Mouse (Mus musculus) kidney, postnatal 0 days (tissue): ENCODE data around the gene Ostf1. TPM values are rescaled to one million over a fixed set of nuclear protein-coding genes. Genes with fewer than 3 reads are reported as not detected.
"Not testable (repeated sequence)": the region's sequence is repeated elsewhere in the genome, so short reads cannot be mapped to it uniquely, and the experiment has no call there.

Source experiments
- ATAC-seq: fragments of 200-750 bp; cut with Nextera tagmentation; replicated peaks from 2 replicates; pipeline ENCODE4 v1.8.0; 2017; ENCODE audit warnings: low read depth, moderate number of reproducible peaks, moderate TSS enrichment, moderate library complexity; ENCODE audit not compliant: low FRiP score
- DNase-seq: peaks from one replicate; pipeline ENCODE4 v3.0.0-alpha.2; 2016; ENCODE audit warnings: low spot score
- H3K27ac ChIP-seq: fragments of 300-500 bp; sonication (generic); 2 replicates; pipeline ENCODE4 v1.5.1; 2014; ENCODE audit warnings: mild to moderate bottlenecking
- H3K27me3 ChIP-seq: fragments of 300-500 bp; sonication (generic); 2 replicates; pipeline ENCODE4 v1.6.1; 2014; ENCODE audit warnings: low read length, mixed read lengths; ENCODE audit not compliant: insufficient read depth
- H3K36me3 ChIP-seq: fragments of 300-500 bp; sonication (generic); 2 replicates; pipeline ENCODE4 v1.6.1; 2014; ENCODE audit warnings: low read length, mixed read lengths; ENCODE audit not compliant: insufficient read depth
- H3K4me1 ChIP-seq: fragments of 300-500 bp; sonication (generic); replicated peaks from 2 replicates; pipeline ENCODE4 v1.6.1; 2014; ENCODE audit warnings: antibody characterized with exemption, low read length, mixed read lengths; ENCODE audit not compliant: insufficient read depth
- H3K4me2 ChIP-seq: fragments of 300-500 bp; sonication (generic); 2 replicates; pipeline ENCODE4 v1.6.1; 2014; ENCODE audit warnings: mild to moderate bottlenecking, low read length, moderate library complexity, mixed read lengths
- H3K4me3 ChIP-seq: fragments of 300-500 bp; sonication (generic); replicated peaks from 2 replicates; pipeline ENCODE4 v1.5.1; 2014; ENCODE audit warnings: low read depth, low read length
- H3K9ac ChIP-seq: fragments of 300-500 bp; sonication (generic); 2 replicates; pipeline ENCODE4 v1.6.1; 2014; ENCODE audit warnings: low read depth, low read length
- H3K9me3 ChIP-seq: fragments of 300-500 bp; sonication (generic); replicated peaks from 2 replicates; pipeline ENCODE4 v1.6.1; 2016; ENCODE audit warnings: low read length, inconsistent platforms, mixed read lengths
- CTCF ChIP-seq: IDR thresholded peaks from 2 replicates; pipeline ENCODE4 v1.5.1; 2016; ENCODE audit warnings: antibody characterized with exemption, low read depth, mild to moderate bottlenecking, moderate library complexity
- WGBS: fragments of 180-500 bp; shearing (Covaris S2); extraction: QIAGEN DNeasy Blood & Tissue Kit; methylation state at CpG from one replicate; pipeline ENCODE4 v1.1.7; 2014; 5-methylcytosine and 5-hydroxymethylcytosine counted together
- polyA plus RNA-seq: library from polyadenylated mRNA; unstranded; fragments of >200 nt; fragmentation: Nextera tagmentation; extraction: Ambion mirVana; gene quantifications from 2 replicates; pipeline ENCODE4 v1.2.1, GENCODE M21; 2015

Gene Ostf1
- polyA plus RNA-seq, 1 experiment from 2014 or later: 191 TPM

GRCm38 (mm10) chr19:18589276-18589675 lies 42.3 kb downstream of the Ostf1 start:
- H3K27me3 ChIP-seq: no peaks in the 10 kb centered on the region
- H3K27ac ChIP-seq: no peak overlapping the region
- no peak overlapping the region for H3K4me2 ChIP-seq
- H3K36me3 ChIP-seq: peaks cover 16% of the 10 kb centered on the region; the same call in 1 of the 2 replicates
- H3K9ac ChIP-seq: no peak overlapping the region
- TF ChIP-seq CTCF: no peak
- peaks cover 18% of the 10 kb centered on the region for H3K4me1 ChIP-seq
- no peak overlapping the region for H3K4me3 ChIP-seq
- 95% methylated on average over 8 of the region's 8 CpGs for WGBS
- H3K9me3 ChIP-seq: no peaks in the 10 kb centered on the region
- ATAC-seq (no peak), DNase-seq (no peak)

- H3K27me3 ChIP-seq, H3K27ac ChIP-seq, H3K9me3 ChIP-seq, ATAC-seq, H3K9ac ChIP-seq, H3K4me3 ChIP-seq, DNase-seq, H3K4me2 ChIP-seq: not testable (repeated sequence)
- peaks cover 18% of the 10 kb centered on the region; the same call in 1 of the 2 replicates for H3K36me3 ChIP-seq
- H3K4me1 ChIP-seq: peaks cover 16% of the 10 kb centered on the region
- over 99% methylated on average over 10 of the region's 10 CpGs for WGBS
Measured at GRCm38 (mm10) chr19:18588801-18589200, 42.8 kb downstream of the Ostf1 start.

- 90% methylated on average over 1 of the region's 1 CpGs for WGBS
- H3K27me3 ChIP-seq: no peaks in the 10 kb centered on the region
- no peak overlapping the region for H3K4me3 ChIP-seq
- no peak overlapping the region for H3K27ac ChIP-seq
- H3K9me3 ChIP-seq: no peaks in the 10 kb centered on the region
- ATAC-seq (no peak), DNase-seq (no peak)
- H3K4me2 ChIP-seq: no peak overlapping the region
- no peak overlapping the region for H3K9ac ChIP-seq
- H3K36me3 ChIP-seq: peaks cover 18% of the 10 kb centered on the region; the same call in 1 of the 2 replicates
- TF ChIP-seq CTCF: peak; percentile 55
- H3K4me1 ChIP-seq: peaks cover 11% of the 10 kb centered on the region
Measured at GRCm38 (mm10) chr19:18588243-18588642, 43.4 kb downstream of the Ostf1 start.

- H3K9ac ChIP-seq: no peak overlapping the region
- H3K27me3 ChIP-seq: no peaks in the 10 kb centered on the region
- DNase-seq (no peak), ATAC-seq (peak; percentile 75)
- H3K36me3 ChIP-seq: peaks cover 18% of the 10 kb centered on the region; the same call in 1 of the 2 replicates
- H3K9me3 ChIP-seq: no peaks in the 10 kb centered on the region
- H3K4me2 ChIP-seq: no peak overlapping the region
- TF ChIP-seq CTCF: no peak
- 78% methylated on average over 9 of the region's 9 CpGs for WGBS
- H3K4me3 ChIP-seq: no peak overlapping the region
- 0 out of 2 replicates have a peak, but pooled peaks cover 2% of the 10 kb centered on the region for H3K4me1 ChIP-seq
- H3K27ac ChIP-seq: peak overlapping the region; percentile 36; the same call in 1 of the 2 replicates
Measured at GRCm38 (mm10) chr19:18587118-18587517, 44.5 kb downstream of the Ostf1 start.

- DNase-seq: no peak
Measured at GRCm38 (mm10) chr19:18584621-18585020, 47.0 kb downstream of the Ostf1 start.

GRCm38 (mm10) chr19:18583706-18584105 lies 47.9 kb downstream of the Ostf1 start:
- no peak for TF ChIP-seq CTCF
- peaks cover 7% of the 10 kb centered on the region; the same call in 1 of the 2 replicates for H3K4me1 ChIP-seq
- H3K9me3 ChIP-seq: no peaks in the 10 kb centered on the region
- no peak overlapping the region for H3K27ac ChIP-seq
- no peak for ATAC-seq
- DNase-seq: no peak
- no peak overlapping the region for H3K4me2 ChIP-seq
- WGBS: 93% methylated on average over 4 of the region's 4 CpGs
- H3K27me3 ChIP-seq: no peaks in the 10 kb centered on the region
- peaks cover 18% of the 10 kb centered on the region; the same call in 1 of the 2 replicates for H3K36me3 ChIP-seq
- no peak overlapping the region for H3K4me3 ChIP-seq
- H3K9ac ChIP-seq: no peak overlapping the region

More at GRCm38 (mm10) chr19:18584621-18585020, 47.0 kb downstream of the Ostf1 start:
- H3K4me2 ChIP-seq: no peak overlapping the region
- H3K4me1 ChIP-seq: 0 out of 2 replicates have a peak, but pooled peaks cover 2% of the 10 kb centered on the region
- 93% methylated on average over 7 of the region's 7 CpGs for WGBS
- H3K9me3 ChIP-seq: no peaks in the 10 kb centered on the region
- peaks cover 22% of the 10 kb centered on the region; the same call in 1 of the 2 replicates for H3K36me3 ChIP-seq
- H3K27ac ChIP-seq: no peak overlapping the region
- H3K9ac ChIP-seq: no peak overlapping the region
- no peak for ATAC-seq
- no peak for TF ChIP-seq CTCF
- no peak overlapping the region for H3K4me3 ChIP-seq
- no peaks in the 10 kb centered on the region for H3K27me3 ChIP-seq

GRCm38 (mm10) chr19:18582887-18583286 lies 48.7 kb downstream of the Ostf1 start:
- Histone ChIP-seq H3K27ac (no peak overlapping the region), H3K4me1 (peaks cover 14% of the 10 kb centered on the region; the same call in 1 of the 2 replicates), H3K4me2 (no peak overlapping the region), H3K27me3 (no peaks in the 10 kb centered on the region), H3K9me3 (no peaks in the 10 kb centered on the region), H3K9ac (no peak overlapping the region), H3K4me3 (no peak overlapping the region), H3K36me3 (peaks cover 18% of the 10 kb centered on the region; the same call in 1 of the 2 replicates)
- TF ChIP-seq CTCF: no peak
- ATAC-seq: no peak
- 72% methylated on average over 6 of the region's 6 CpGs for WGBS
- DNase-seq: no peak
